Mouse (Mus musculus) midbrain, embryonic 16.5 days (tissue): Measurements from ENCODE around the gene Pde4b. TPM values are rescaled to one million over a fixed set of nuclear protein-coding genes. Genes with fewer than 3 reads are reported as not detected.

Experiments used
- ATAC-seq: fragments of 200-750 bp; cut with Nextera tagmentation; 2 replicates; pipeline ENCODE4 v1.8.0; 2017; ENCODE audit warnings: moderate TSS enrichment
- H3K27ac ChIP-seq: fragments of 300-500 bp; sonication (generic); 2 replicates; pipeline ENCODE4 v1.5.1; 2014; ENCODE audit warnings: mild to moderate bottlenecking, low read length, mixed read lengths
- H3K27me3 ChIP-seq: fragments of 300-500 bp; sonication (generic); 2 replicates; pipeline ENCODE4 v1.6.1; 2014; ENCODE audit warnings: low read depth, low read length, mixed read lengths; ENCODE audit not compliant: control insufficient read depth, insufficient read depth
- H3K36me3 ChIP-seq: fragments of 300-500 bp; sonication (generic); 2 replicates; pipeline ENCODE4 v1.6.1; 2014; ENCODE audit warnings: mild to moderate bottlenecking, low read length, moderate library complexity, mixed read lengths; ENCODE audit not compliant: control insufficient read depth, insufficient read depth
- H3K4me1 ChIP-seq: fragments of 300-500 bp; sonication (generic); 2 replicates; pipeline ENCODE4 v1.6.1; 2014; ENCODE audit warnings: mild to moderate bottlenecking, low read length, mixed read lengths; ENCODE audit not compliant: control insufficient read depth, insufficient read depth
- H3K4me2 ChIP-seq: fragments of 300-500 bp; sonication (generic); 2 replicates; pipeline ENCODE4 v1.6.1; 2014; ENCODE audit warnings: mild to moderate bottlenecking, low read length, mixed read lengths
- H3K4me3 ChIP-seq: fragments of 300-500 bp; sonication (generic); 2 replicates; pipeline ENCODE4 v1.5.1; 2014; ENCODE audit warnings: low read depth, mild to moderate bottlenecking, low read length, moderate library complexity, mixed read lengths
- H3K9ac ChIP-seq: fragments of 300-500 bp; sonication (generic); 2 replicates; pipeline ENCODE4 v1.6.1; 2014; ENCODE audit warnings: low read depth, low read length, mixed read lengths
- H3K9me3 ChIP-seq: fragments of 300-500 bp; sonication (generic); replicated peaks from 2 replicates; pipeline ENCODE4 v1.6.1; 2014; ENCODE audit warnings: mild to moderate bottlenecking, low read length, mixed read lengths; ENCODE audit not compliant: control insufficient read depth, poor library complexity, severe bottlenecking
- WGBS: fragments of 180-500 bp; shearing (Covaris S2); extraction: QIAGEN DNeasy Blood & Tissue Kit; methylation state at CpG from one replicate; pipeline ENCODE4 v1.1.7; 2014; 5-methylcytosine and 5-hydroxymethylcytosine counted together
- polyA plus RNA-seq: library from polyadenylated mRNA; unstranded; fragments of >200 nt; fragmentation: Nextera tagmentation; extraction: Ambion mirVana; gene quantifications from 2 replicates; pipeline ENCODE4 v1.2.1, GENCODE M21; 2015

Pde4b gene
- polyA plus RNA-seq, 1 experiment from 2014 or later: 64.5 TPM

DNA sequence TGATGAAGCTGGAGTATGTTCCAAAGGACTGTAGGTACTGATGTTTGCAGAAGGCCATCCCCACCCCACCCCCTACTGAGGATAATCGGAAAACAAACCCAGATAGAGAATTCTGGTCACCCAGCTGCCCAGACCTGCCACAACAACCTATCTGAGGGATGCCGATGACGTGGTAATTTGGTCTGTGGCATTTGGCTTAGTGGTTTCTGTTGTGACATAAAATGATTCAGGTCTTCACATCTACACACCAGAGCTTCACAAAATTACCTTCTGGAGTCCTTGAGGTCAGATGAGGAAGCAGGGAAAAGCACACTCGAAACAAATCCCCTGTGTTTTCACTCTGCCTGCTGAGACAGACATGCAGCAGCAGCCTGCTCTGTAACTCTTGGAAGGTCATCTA, 444.4 kb downstream of the Pde4b start:
- Histone ChIP-seq H3K4me1 (peaks cover 3% of the 10 kb centered on the region; the same call in 1 of the 2 replicates), H3K9me3 (no peaks in the 10 kb centered on the region), H3K4me3 (no peak overlapping the region), H3K9ac (no peak overlapping the region), H3K27ac (no peak overlapping the region), H3K36me3 (no peaks in the 10 kb centered on the region), H3K27me3 (no peaks in the 10 kb centered on the region), H3K4me2 (no peak overlapping the region)
- 73% methylated on average over 4 of the region's 4 CpGs for WGBS
- no peak for ATAC-seq

DNA sequence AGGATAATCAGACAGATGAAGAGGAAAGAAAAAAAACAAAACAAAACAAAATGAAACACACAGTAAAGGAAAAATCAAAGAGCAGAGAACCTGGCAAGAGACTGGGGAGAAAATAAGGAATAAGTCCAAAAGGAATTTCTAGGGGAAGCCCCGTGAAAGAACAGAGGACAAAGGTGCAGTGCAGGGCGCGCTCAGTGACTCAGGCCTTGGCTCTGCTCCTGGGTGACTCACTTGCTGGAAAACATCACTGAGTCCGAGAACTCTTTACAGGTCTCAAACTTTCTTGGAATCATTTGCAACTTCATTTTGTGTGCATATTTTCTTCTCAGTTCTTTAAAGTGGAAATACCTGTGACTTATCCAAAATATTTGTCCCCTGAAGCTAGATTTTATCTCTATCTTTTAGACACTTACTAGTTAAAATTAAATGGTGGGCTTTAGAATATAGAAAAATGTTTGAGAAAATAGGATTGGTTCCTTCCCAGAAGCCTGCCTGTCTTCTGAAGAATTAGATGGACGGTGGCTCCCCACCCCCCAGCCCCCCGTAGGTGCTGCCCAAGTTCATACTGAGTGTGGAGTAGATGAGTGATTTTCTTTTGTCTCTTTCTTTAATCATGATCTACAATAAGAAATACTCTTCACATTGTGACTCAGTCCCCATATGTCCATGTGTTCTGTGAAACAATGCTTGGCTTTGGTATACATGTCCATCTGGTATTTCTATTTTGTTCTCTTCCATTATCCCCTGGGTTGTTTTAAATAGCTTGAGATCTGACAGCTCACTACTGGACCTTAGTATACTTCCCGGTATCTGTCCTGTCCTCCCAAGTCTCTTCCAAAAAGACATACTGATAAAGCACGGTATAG, 446.1 kb downstream of the Pde4b start:
- Histone ChIP-seq H3K27me3 (no peaks in the 10 kb centered on the region), H3K4me1 (peaks cover 3% of the 10 kb centered on the region; the same call in 1 of the 2 replicates), H3K4me3 (no peak overlapping the region), H3K4me2 (no peak overlapping the region), H3K36me3 (no peaks in the 10 kb centered on the region), H3K27ac (peak overlapping the region; percentile 6; the same call in 1 of the 2 replicates), H3K9ac (no peak overlapping the region), H3K9me3 (no peaks in the 10 kb centered on the region)
- 47% methylated on average over 8 of the region's 8 CpGs for WGBS
- ATAC-seq: peak; percentile 28; the same call in 1 of the 2 replicates

DNA sequence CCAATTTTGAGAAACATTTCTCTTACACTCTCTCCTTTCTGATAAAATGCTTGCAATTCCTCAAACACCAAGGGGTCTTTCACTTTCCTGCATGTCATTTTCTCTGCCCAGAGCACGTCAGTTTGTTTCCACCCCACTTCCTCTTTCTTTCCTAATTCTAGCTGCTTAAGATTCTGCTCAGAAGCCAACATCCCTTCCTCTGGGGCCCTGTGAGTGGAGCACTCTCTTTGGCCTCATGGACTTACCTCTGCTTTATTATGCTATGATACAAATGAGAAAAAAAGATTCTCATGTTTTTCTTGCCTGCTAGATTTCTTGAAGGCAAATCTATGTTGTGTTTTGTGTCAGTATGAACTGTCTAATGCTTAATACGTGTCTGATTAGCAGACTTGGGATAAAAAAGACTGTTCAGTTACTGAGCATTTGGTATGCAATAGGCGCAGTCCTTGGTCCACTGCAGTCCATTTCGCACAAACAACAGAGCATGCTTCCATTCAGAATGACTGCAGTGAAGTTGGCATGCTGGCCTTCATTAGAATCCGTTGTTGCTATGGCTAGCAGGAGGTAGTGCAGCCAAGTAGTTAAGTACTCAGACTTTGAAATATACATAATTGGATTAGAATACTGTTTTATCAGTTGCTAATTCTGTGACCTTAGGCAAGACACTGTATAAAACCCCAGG, 446.8 kb downstream of the Pde4b start:
- no peaks in the 10 kb centered on the region for H3K27me3 ChIP-seq
- no peaks in the 10 kb centered on the region for H3K36me3 ChIP-seq
- H3K4me1 ChIP-seq: peaks cover 3% of the 10 kb centered on the region; the same call in 1 of the 2 replicates
- no peak overlapping the region for H3K9ac ChIP-seq
- H3K4me3 ChIP-seq: no peak overlapping the region
- WGBS: 18% methylated on average over 5 of the region's 5 CpGs
- peak overlapping the region; percentile 6; the same call in 1 of the 2 replicates for H3K27ac ChIP-seq
- ATAC-seq: peak; percentile 85
- H3K9me3 ChIP-seq: no peaks in the 10 kb centered on the region
- no peak overlapping the region for H3K4me2 ChIP-seq

DNA sequence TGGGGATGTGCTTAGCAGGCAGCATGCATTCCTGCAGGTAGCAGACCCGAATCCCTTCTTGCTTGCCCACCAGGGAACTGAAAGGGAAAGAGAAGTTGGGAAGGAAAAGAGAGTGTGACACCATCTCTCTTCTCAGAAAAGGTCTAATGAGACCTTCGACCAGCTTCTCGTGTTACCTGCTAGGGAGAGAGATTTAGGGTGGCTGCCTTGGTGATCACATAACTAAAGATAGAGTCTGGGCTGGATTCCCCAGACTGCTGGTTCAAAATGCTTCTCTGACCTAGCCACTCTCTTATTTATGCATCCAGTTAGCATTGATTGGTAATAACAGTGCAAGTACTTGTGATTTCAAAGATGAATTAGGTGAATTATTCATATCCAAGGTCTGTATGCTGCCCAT, 448.5 kb downstream of the Pde4b start:
- H3K4me3 ChIP-seq: no peak overlapping the region
- no peaks in the 10 kb centered on the region for H3K27me3 ChIP-seq
- 80% methylated on average over 3 of the region's 3 CpGs for WGBS
- H3K4me1 ChIP-seq: peaks cover 3% of the 10 kb centered on the region; the same call in 1 of the 2 replicates
- no peak for ATAC-seq
- no peaks in the 10 kb centered on the region for H3K36me3 ChIP-seq
- no peak overlapping the region for H3K27ac ChIP-seq
- no peak overlapping the region for H3K9ac ChIP-seq
- H3K4me2 ChIP-seq: no peak overlapping the region
- no peaks in the 10 kb centered on the region for H3K9me3 ChIP-seq

DNA sequence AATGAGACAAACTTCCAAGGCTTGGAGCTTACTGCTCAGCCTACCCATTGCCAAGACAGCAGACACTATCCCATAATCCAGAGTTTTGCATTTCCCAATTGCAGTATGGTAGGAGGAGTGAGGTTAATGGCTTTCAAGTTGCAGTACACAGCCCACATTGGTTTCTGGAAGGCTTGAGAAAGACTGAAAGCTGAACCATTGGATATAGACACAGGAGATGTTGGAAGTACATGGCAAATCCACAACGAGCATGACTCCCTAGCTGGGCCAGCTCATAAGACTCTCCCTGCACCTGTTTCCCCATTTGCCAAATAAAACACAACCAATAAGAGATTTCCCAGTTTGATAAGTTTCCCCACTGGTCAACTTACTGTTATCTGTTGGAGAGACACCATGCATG, 450.9 kb downstream of the Pde4b start:
- Histone ChIP-seq H3K4me2 (no peak overlapping the region), H3K27ac (no peak overlapping the region), H3K9ac (no peak overlapping the region), H3K9me3 (no peaks in the 10 kb centered on the region), H3K36me3 (no peaks in the 10 kb centered on the region), H3K4me1 (peaks cover 3% of the 10 kb centered on the region; the same call in 1 of the 2 replicates), H3K27me3 (no peaks in the 10 kb centered on the region), H3K4me3 (no peak overlapping the region)
- WGBS: 86% methylated on average over 1 of the region's 1 CpGs
- no peak for ATAC-seq

DNA sequence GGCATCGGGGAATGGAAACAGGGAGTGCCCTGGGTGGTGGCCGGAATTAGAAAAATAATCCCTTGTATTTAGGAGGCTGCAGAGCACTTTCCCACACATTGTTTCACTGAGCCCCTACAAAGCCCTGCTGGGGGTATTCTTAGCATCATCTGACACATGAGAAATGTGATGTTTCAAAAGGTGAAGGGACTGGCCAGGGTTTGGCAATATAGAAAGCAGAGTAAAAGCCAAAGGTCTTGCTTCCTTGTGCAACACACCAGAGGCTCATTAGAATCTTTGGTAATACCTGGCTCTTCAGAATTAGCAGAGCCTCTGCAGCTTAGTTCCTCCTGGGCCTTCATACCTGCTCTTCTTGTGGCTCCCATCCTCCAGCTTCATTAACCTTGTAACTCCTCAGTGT, 451.4 kb downstream of the Pde4b start:
- 58% methylated on average over 2 of the region's 2 CpGs for WGBS
- no peak overlapping the region for H3K27ac ChIP-seq
- peaks cover 3% of the 10 kb centered on the region; the same call in 1 of the 2 replicates for H3K4me1 ChIP-seq
- H3K4me3 ChIP-seq: no peak overlapping the region
- no peak for ATAC-seq
- H3K36me3 ChIP-seq: no peaks in the 10 kb centered on the region
- no peaks in the 10 kb centered on the region for H3K9me3 ChIP-seq
- no peaks in the 10 kb centered on the region for H3K27me3 ChIP-seq
- no peak overlapping the region for H3K4me2 ChIP-seq
- H3K9ac ChIP-seq: no peak overlapping the region

DNA sequence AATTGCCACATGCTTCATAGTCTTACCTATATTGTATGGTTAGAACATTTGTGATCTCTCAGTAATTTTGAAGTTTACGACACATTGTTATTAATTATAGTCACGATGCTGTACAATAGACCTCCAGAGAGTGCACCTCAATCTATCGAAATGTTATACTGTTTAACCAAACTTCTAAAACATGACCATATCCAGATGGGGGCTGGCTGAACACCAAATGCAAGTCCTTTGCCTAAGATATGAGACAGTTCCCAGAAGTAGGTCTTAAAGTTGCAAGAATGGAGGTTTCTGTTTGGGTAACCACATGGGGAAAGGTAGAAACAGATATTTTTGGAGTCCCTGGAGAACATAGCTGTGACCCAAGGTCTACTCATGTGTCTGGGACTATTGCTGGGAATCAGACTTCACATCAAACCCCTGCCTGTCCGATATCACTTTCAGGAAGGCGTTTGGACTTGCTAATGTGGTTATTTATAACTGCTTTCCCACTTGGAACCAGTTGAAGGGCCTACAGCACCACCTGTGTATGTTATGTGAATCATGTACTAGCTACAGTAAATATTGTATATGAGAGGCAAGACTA, 452.3 kb downstream of the Pde4b start:
- no peaks in the 10 kb centered on the region for H3K27me3 ChIP-seq
- H3K36me3 ChIP-seq: no peaks in the 10 kb centered on the region
- H3K4me3 ChIP-seq: no peak overlapping the region
- no peaks in the 10 kb centered on the region for H3K4me1 ChIP-seq
- H3K27ac ChIP-seq: no peak overlapping the region
- H3K9me3 ChIP-seq: no peaks in the 10 kb centered on the region
- no peak overlapping the region for H3K4me2 ChIP-seq
- WGBS: 84% methylated on average over 5 of the region's 5 CpGs
- H3K9ac ChIP-seq: no peak overlapping the region
- no peak for ATAC-seq

DNA sequence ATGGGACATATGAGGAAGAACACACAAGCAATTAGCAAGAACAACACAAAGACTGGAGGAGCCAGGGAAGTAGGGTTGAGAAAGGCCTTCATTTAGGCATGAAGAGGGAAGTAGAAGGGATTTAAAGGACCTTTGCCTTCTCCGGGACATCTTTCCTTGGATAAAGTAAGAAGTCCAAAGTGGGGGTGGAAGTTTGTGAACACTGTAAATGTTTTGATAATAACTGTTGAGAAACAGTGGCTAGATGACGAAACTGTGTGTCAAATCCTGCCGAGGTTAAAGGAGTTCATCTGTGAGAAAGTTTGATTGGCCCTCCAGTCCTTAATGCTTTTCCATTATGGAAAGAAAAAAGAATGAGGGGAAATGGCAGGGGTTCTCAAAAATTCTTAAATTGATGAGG, 455.6 kb downstream of the Pde4b start:
- no peak overlapping the region for H3K27ac ChIP-seq
- no peaks in the 10 kb centered on the region for H3K9me3 ChIP-seq
- H3K36me3 ChIP-seq: no peaks in the 10 kb centered on the region
- no peak overlapping the region for H3K4me2 ChIP-seq
- H3K4me3 ChIP-seq: no peak overlapping the region
- WGBS: 93% methylated on average over 3 of the region's 3 CpGs
- H3K27me3 ChIP-seq: no peaks in the 10 kb centered on the region
- no peak for ATAC-seq
- H3K4me1 ChIP-seq: no peaks in the 10 kb centered on the region
- H3K9ac ChIP-seq: no peak overlapping the region

DNA sequence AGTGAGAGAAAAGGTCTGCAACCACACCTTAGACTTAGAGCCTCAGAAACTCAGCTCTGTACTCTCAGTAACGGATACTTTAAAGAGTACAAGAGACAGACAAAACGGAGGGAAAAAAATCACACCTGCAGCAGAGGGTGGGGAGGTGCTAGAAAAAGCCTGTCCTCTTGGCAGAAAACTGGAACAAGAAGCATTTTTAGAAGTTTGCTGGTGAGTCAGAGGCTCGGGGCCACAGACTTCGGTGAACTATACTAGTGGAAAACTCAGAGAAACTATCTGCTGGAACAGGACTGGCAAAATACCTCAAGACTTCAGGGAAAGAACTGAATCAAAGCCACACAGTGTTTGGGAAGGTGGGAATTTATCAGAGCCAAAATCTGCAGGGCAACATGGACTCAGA, 457.9 kb downstream of the Pde4b start:
- Histone ChIP-seq H3K4me3 (no peak overlapping the region), H3K36me3 (no peaks in the 10 kb centered on the region), H3K9ac (no peak overlapping the region), H3K4me2 (no peak overlapping the region), H3K9me3 (no peaks in the 10 kb centered on the region), H3K4me1 (no peaks in the 10 kb centered on the region), H3K27me3 (no peaks in the 10 kb centered on the region), H3K27ac (no peak overlapping the region)
- 93% methylated on average over 4 of the region's 4 CpGs for WGBS
- no peak for ATAC-seq
